Mouse (Mus musculus) CH12.LX (cell line): ENCODE measurements around the gene Mrm3. TPM values are rescaled to one million over a fixed set of nuclear protein-coding genes. Genes with fewer than 3 reads are reported as not detected.

Source experiments
- DNase-seq: peaks from one replicate; pipeline ENCODE4 v3.0.0-alpha.2; 2013; ENCODE audit errors: extremely low read depth
- H3K27ac ChIP-seq: 2 replicates; pipeline ENCODE4 v1.5.1; 2012; ENCODE audit warnings: low read depth, mild to moderate bottlenecking, control low read depth, moderate library complexity; ENCODE audit not compliant: insufficient read depth
- H3K27me3 ChIP-seq: replicated peaks from 2 replicates; pipeline ENCODE3; 2012; ENCODE audit warnings: inconsistent platforms
- H3K36me3 ChIP-seq, 2 experiments: replicated peaks in 1 of 2; 2 replicates each; pipeline versions ENCODE3 to v1.6.1; 2012; ENCODE audit warnings: inconsistent platforms in 1 of 2, low read length in 1 of 2, mild to moderate bottlenecking in 1 of 2, mixed read lengths in 1 of 2, moderate library complexity in 1 of 2; ENCODE audit not compliant: control insufficient read depth in 1 of 2, insufficient read depth in 1 of 2
- H3K4me1 ChIP-seq, 2 experiments: 2 replicates each; pipeline ENCODE4 v1.6.1; 2012; ENCODE audit warnings: inconsistent platforms in 1 of 2, moderate library complexity in 1 of 2; ENCODE audit not compliant: insufficient read depth in 2 of 2, control insufficient read depth in 1 of 2
- H3K4me2 ChIP-seq: 2 replicates; pipeline ENCODE4 v1.6.1; 2012; ENCODE audit warnings: low read depth, mild to moderate bottlenecking, control low read depth; ENCODE audit not compliant: poor library complexity, insufficient read depth, severe bottlenecking
- H3K4me3 ChIP-seq, 3 experiments: fragments of 150-350 bp in 1 of 3; sonication (generic) in 1 of 3; replicated peaks in 1 of 3; 2 replicates each; pipeline versions ENCODE3 to v1.5.1; 2011 to 2012; ENCODE audit warnings: low read depth in 2 of 3, low read length in 2 of 3, mild to moderate bottlenecking in 2 of 3, moderate library complexity in 2 of 3, control low read depth in 1 of 3, improper control_type of control experiment in 1 of 3, inconsistent platforms in 1 of 3, mixed read lengths in 1 of 3; ENCODE audit not compliant: poor library complexity in 1 of 3
- H3K79me2 ChIP-seq: replicated peaks from 2 replicates; pipeline ENCODE4 v1.6.1; 2012; ENCODE audit warnings: mild to moderate bottlenecking, moderate library complexity; ENCODE audit not compliant: control insufficient read depth, poor library complexity, insufficient read depth, severe bottlenecking; ENCODE audit errors: extremely low read depth
- H3K9ac ChIP-seq: 2 replicates; pipeline ENCODE4 v1.6.1; 2012; ENCODE audit warnings: low read depth, mild to moderate bottlenecking, control low read depth, moderate library complexity; ENCODE audit not compliant: insufficient read depth
- H3K9me3 ChIP-seq: replicated peaks from 2 replicates; pipeline ENCODE3; 2012; ENCODE audit warnings: low read length, inconsistent platforms, mixed read lengths
- CHD1 ChIP-seq: IDR thresholded peaks from 2 replicates; pipeline ENCODE4 v1.6.1; 2012; ENCODE audit warnings: low read depth, low read length, improper control_type of control experiment, inconsistent platforms
- CTCF ChIP-seq, 2 experiments: IDR thresholded peaks in 1 of 2; conservative IDR thresholded peaks in 1 of 2; 2 replicates each; pipeline ENCODE4 v1.5.1; 2011 to 2012; ENCODE audit warnings: low read depth in 2 of 2, low read length in 2 of 2, improper control_type of control experiment in 1 of 2, inconsistent platforms in 1 of 2, mild to moderate bottlenecking in 1 of 2, moderate library complexity in 1 of 2
- HCFC1 ChIP-seq: IDR thresholded peaks from 2 replicates; pipeline ENCODE4 v1.6.1; 2012; ENCODE audit warnings: low read depth, mild to moderate bottlenecking, inconsistent platforms, low read length, improper control_type of control experiment
- RCOR1 ChIP-seq: conservative IDR thresholded peaks from 2 replicates; pipeline ENCODE4 v1.6.1; 2012; ENCODE audit warnings: low read depth, mild to moderate bottlenecking, inconsistent platforms, low read length, improper control_type of control experiment
- dilution Hi-C: fragments of 300-500 bp; cut with MboI; formaldehyde crosslinking; loops from 2 replicates; pipeline ENCODE4 v1.14.3; 2020; ENCODE audit warnings: low sequenced_read_pairs; ENCODE audit not compliant: extremely low pct_unique_long_range_greater_than_20kb, extremely low pct_ligation_motif_present
- in situ Hi-C: fragments of 300-500 bp; cut with MboI; formaldehyde crosslinking; loops from 3 replicates; pipeline ENCODE4 v1.14.3; 2019; ENCODE audit warnings: low sequenced_read_pairs, low pct_ligation_motif_present, low pct_unique_long_range_greater_than_20kb, mixed read lengths
- polyA plus RNA-seq: library from polyadenylated mRNA; unstranded; fragments of >175 nt; gene quantifications from 2 replicates; pipeline ENCODE4 v1.2.1, GENCODE M21; 2012; ENCODE audit warnings: low read depth; ENCODE audit not compliant: insufficient read length
- total RNA-seq, 2 experiments: library from RNA; depleted of rRNA; stranded (reverse); fragments of 300-350 nt in 1 of 2; fragments of >200 nt in 1 of 2; gene quantifications; 2 replicates each; pipeline ENCODE4 v1.2.3; 2012 to 2014

Gene Mrm3
- total and polyA plus RNA-seq, 3 experiments = 35.1 to 41.6 (median 40.2) TPM

DNA sequence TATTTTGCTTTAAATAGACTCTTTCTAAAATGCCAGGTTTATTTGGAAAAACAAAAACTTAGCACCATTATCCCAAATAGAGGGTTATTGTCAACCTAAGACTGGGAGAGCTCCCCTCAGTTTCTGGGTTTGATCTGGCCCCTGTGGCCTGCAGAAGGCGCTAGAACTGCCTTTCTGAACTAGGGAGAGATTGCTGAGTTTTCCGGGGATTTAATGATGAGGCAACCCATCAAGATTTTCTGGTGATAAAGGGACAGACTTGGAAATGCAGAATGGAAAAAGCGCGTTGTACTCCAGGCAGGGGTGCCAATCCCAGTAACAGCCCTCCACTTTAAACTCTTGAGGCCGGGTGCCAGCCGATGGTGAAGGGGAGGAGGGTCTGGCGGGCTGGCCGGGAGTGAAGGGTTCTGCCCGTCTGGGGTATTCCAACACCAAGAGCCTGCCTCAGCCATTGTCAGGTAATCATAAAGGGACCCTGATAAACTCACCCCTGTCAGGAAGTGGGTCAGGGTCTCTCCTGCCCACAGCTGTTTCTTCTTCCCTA lies 55.0 kb downstream of the Mrm3 start:
- Histone ChIP-seq H3K79me2 (no peaks in the 10 kb centered on the region), H3K27me3 (no peaks in the 10 kb centered on the region), H3K9ac (no peak overlapping the region), H3K9me3 (no peaks in the 10 kb centered on the region), H3K4me2 (no peak overlapping the region), H3K27ac (no peak overlapping the region), H3K4me1 (peaks cover 5 to 6% of the 10 kb centered on the region in 2 experiments; a peak in 1 of 4 replicates), H3K4me3 (no peak overlapping the region), H3K36me3 (no peaks in the 10 kb centered on the region)
- in situ Hi-C loops (no loop called here), dilution Hi-C loops (no loop called here)
- TF ChIP-seq CTCF (conservative IDR thresholded peaks at IDR 0.05 in 1 of 2, IDR thresholded peaks at IDR 0.05 in 1 of 2; ENCODE audit: low read depth in 2 of 2, low read length in 2 of 2) = peak in 1 of 2 experiments; percentile 12; a peak in 1 of 4 replicates
- TF ChIP-seq RCOR1 = no peak
- no peak for TF ChIP-seq CHD1
- TF ChIP-seq HCFC1 = no peak
- no peak for DNase-seq

Other genes starting within 250 kb of the Mrm3 start
- 0.76 TPM in 1 of 2 replicates, not detected in the other for gene 1700016K19Rik, start 243.8 kb upstream of the Mrm3 start, total RNA-seq (2012; rRNA removed)
- not detected in 2 replicates for gene 1700016K19Rik, start 243.8 kb upstream of the Mrm3 start, total RNA-seq (2014; rRNA removed)
- gene 1700016K19Rik, start 243.8 kb upstream of the Mrm3 start, polyA plus RNA-seq = 0.53 TPM in 1 of 2 replicates, not detected in the other
- gene Rflnb, start 215.9 kb upstream of the Mrm3 start, total RNA-seq (2012; rRNA removed) = 0.80 and 0.85 TPM in 2 replicates
- 0.19 and 0.26 TPM in 2 replicates for gene Rflnb, start 215.9 kb upstream of the Mrm3 start, total RNA-seq (2014; rRNA removed)
- 0.31 and 0.69 TPM in 2 replicates for gene Rflnb, start 215.9 kb upstream of the Mrm3 start, polyA plus RNA-seq
- gene Vps53, start 64.1 kb upstream of the Mrm3 start, total RNA-seq (2012; rRNA removed) = 56.1 and 63.4 TPM in 2 replicates
- 55.1 and 62.2 TPM in 2 replicates for gene Vps53, start 64.1 kb upstream of the Mrm3 start, total RNA-seq (2014; rRNA removed)
- gene Vps53, start 64.1 kb upstream of the Mrm3 start, polyA plus RNA-seq = 68.8 and 70.7 TPM in 2 replicates
- gene Fam57a, start 64.0 kb upstream of the Mrm3 start, total RNA-seq (2012; rRNA removed) = 10.2 and 12.3 TPM in 2 replicates
- 5.8 and 7.0 TPM in 2 replicates for gene Fam57a, start 64.0 kb upstream of the Mrm3 start, total RNA-seq (2014; rRNA removed)
- gene Fam57a, start 64.0 kb upstream of the Mrm3 start, polyA plus RNA-seq = 3.4 and 3.9 TPM in 2 replicates
- 0.97 and 1.6 TPM in 2 replicates for gene Dbil5, start 26.1 kb upstream of the Mrm3 start, total RNA-seq (2012; rRNA removed)
- gene Dbil5, start 26.1 kb upstream of the Mrm3 start, total RNA-seq (2014; rRNA removed) = 1.3 and 1.4 TPM in 2 replicates
- gene Dbil5, start 26.1 kb upstream of the Mrm3 start, polyA plus RNA-seq = 1.5 TPM in 1 of 2 replicates, not detected in the other
- gene Gemin4, start 26.1 kb upstream of the Mrm3 start, total RNA-seq (2012; rRNA removed) = 41.3 and 57.2 TPM in 2 replicates
- gene Gemin4, start 26.1 kb upstream of the Mrm3 start, total RNA-seq (2014; rRNA removed) = 44.4 and 51.6 TPM in 2 replicates
- gene Gemin4, start 26.1 kb upstream of the Mrm3 start, polyA plus RNA-seq = 34.2 and 46.5 TPM in 2 replicates
- 189 and 190 TPM in 2 replicates for gene Glod4, start within 50 bp of the Mrm3 start, total RNA-seq (2012; rRNA removed)
- 161 and 186 TPM in 2 replicates for gene Glod4, start within 50 bp of the Mrm3 start, total RNA-seq (2014; rRNA removed)
- 121 and 158 TPM in 2 replicates for gene Glod4, start within 50 bp of the Mrm3 start, polyA plus RNA-seq
- 16.5 and 19.2 TPM in 2 replicates for gene Nxn, start 155.4 kb downstream of the Mrm3 start, total RNA-seq (2012; rRNA removed)
- 12.9 and 15.3 TPM in 2 replicates for gene Nxn, start 155.4 kb downstream of the Mrm3 start, total RNA-seq (2014; rRNA removed)
- gene Nxn, start 155.4 kb downstream of the Mrm3 start, polyA plus RNA-seq = 24.8 and 25.0 TPM in 2 replicates
- 53.8 and 65.2 TPM in 2 replicates for gene Timm22, start 163.2 kb downstream of the Mrm3 start, total RNA-seq (2012; rRNA removed)
- gene Timm22, start 163.2 kb downstream of the Mrm3 start, total RNA-seq (2014; rRNA removed) = 81.4 and 81.5 TPM in 2 replicates
- 44.6 and 62.5 TPM in 2 replicates for gene Timm22, start 163.2 kb downstream of the Mrm3 start, polyA plus RNA-seq